Mouse (Mus musculus) brown adipose tissue, adult 24 weeks (tissue): ENCODE data around the gene Soga3. TPM values are rescaled to one million over a fixed set of nuclear protein-coding genes. Genes with fewer than 3 reads are reported as not detected.

Experiments used
- H3K27ac ChIP-seq: fragments of 200-500 bp; replicated peaks from 2 replicates; pipeline ENCODE4 v1.5.1; 2012; ENCODE audit warnings: low read depth, mild to moderate bottlenecking, low read length
- H3K4me1 ChIP-seq: fragments of 200-500 bp; 2 replicates; pipeline ENCODE4 v1.6.1; 2012; ENCODE audit warnings: low read length, mixed read lengths; ENCODE audit not compliant: control insufficient read depth, insufficient read depth, insufficient read length
- H3K4me3 ChIP-seq: fragments of 200-500 bp; 2 replicates; pipeline ENCODE4 v1.5.1; 2012; ENCODE audit warnings: low read depth, mild to moderate bottlenecking, low read length, moderate library complexity; ENCODE audit not compliant: insufficient read depth
- polyA plus RNA-seq: library from polyadenylated mRNA; stranded (reverse); fragments of >200 nt; gene quantifications from 2 replicates; pipeline ENCODE4 v1.2.4, GENCODE M21; 2012; ENCODE audit not compliant: missing spikeins, insufficient read depth, insufficient read length

Soga3 gene
- not detected in 2 replicates for polyA plus RNA-seq

DNA sequence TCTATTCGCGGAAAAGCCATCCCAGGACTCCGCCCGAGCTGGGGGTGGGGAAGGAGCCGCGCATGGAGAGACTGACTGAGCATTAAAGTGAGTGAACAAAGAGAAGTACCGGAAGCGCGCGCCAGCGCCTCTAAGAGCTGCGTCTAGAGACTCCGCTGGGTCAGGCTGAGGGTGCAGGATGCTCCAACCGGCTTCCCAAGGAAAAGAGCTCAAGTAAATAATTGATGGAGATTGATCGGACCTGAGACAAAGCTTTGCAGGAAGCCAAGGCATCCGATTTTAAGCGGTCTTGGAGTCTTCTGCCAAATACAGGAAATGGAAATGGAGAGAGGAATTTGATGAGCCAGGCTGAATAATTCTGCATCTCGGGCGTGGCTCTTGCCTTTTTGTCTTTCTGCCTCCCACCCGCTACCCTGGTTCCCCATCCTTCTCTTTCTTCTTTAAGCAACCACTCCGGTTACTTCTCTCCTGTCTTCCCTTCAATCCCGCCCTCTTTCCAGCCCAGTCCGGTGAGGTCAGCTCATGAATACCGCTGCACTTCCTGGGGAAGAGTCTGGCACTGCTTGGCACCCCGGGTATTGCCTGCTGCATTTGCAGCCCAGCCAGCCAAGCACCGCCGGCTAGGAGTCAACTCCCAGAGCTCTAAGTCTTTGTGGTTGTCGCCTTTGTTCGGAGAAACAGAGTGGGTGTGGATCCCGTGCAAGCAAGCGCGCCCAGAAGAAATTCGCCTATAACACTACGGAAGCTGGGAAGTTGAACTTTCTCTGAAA is at the start of gene Soga3:
Gene Soga3, plus strand, starts transcription at position 274 of the 770 bp plus-strand sequence.
- Histone ChIP-seq H3K27ac (no peak within 1 kb of the TSS), H3K4me3 (no peak within 1 kb of the TSS), H3K4me1 (no peaks in the 10 kb centered on the region; the same call in 1 of the 2 replicates)

- no peak overlapping the region for H3K4me3 ChIP-seq
- no peak overlapping the region for H3K27ac ChIP-seq
These were observed 36.7 kb upstream of the Soga3 start for GRCm38 (mm10) chr10:29106962-29107361.

DNA sequence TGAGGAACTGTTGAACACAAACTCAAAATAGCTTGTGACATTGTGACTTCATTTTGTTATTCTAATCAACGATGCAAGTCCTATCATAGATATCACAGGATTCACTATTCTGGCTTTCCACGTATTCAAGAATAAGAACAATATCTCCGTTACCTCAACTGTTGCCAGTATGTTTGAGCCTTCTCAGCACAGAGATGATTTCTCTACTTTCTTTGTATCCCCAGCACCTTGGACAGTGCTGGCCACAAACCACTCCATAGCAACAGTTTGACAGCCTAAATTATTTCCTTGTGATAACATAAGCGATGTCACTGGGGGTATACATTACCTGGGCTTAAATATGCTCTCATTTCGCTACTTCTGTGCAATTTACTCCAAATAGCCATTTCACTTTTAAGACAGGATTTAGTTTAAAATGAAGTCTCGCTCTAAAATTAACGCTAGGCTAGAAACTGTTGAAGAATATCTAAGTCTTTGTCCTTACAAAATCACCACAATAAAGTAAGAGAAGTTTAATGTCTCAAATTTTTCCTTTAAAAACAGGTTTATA is 1.0 kb upstream of the Soga3 start:
- no peak overlapping the region for H3K4me3 ChIP-seq
- no peak overlapping the region for H3K27ac ChIP-seq
- no peaks in the 10 kb centered on the region; the same call in 1 of the 2 replicates for H3K4me1 ChIP-seq

More at GRCm38 (mm10) chr10:29106962-29107361, 36.7 kb upstream of the Soga3 start:
- no peaks in the 10 kb centered on the region for H3K4me1 ChIP-seq

- H3K4me1 ChIP-seq = no peaks in the 10 kb centered on the region; the same call in 1 of the 2 replicates
- H3K27ac ChIP-seq = no peak overlapping the region
- no peak overlapping the region for H3K4me3 ChIP-seq
These were observed 1.2 kb downstream of the Soga3 start for GRCm38 (mm10) chr10:29144612-29145405.

GRCm38 (mm10) chr10:29146198-29146857 is 2.7 kb downstream of the Soga3 start:
- no peak overlapping the region for H3K27ac ChIP-seq
- peak overlapping the region; percentile 37 for H3K4me3 ChIP-seq
- H3K4me1 ChIP-seq = no peaks in the 10 kb centered on the region; the same call in 1 of the 2 replicates

GRCm38 (mm10) chr10:29146858-29147640 is 3.4 kb downstream of the Soga3 start:
- no peak overlapping the region for H3K27ac ChIP-seq
- H3K4me3 ChIP-seq = peak overlapping the region; percentile 37
- H3K4me1 ChIP-seq = no peaks in the 10 kb centered on the region; the same call in 1 of the 2 replicates

DNA sequence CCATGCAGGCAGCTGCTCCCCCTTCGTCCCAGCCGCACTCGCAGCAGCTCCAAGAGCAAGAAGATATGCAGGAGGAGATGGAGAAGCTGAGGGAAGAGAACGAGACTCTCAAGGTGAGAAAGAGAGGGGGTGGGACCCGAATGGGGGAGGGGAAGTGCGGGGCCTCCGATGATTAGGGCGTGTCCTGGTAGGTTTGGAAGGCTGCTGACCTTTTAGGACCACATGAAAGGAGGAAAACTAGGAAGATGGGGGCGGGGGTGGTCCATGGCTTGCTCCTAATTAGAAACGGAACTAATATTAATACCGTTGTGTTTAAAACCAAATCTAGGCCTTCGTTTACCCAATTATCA is 4.0 kb downstream of the Soga3 start:
- Histone ChIP-seq H3K4me1 (no peaks in the 10 kb centered on the region; the same call in 1 of the 2 replicates), H3K27ac (no peak overlapping the region), H3K4me3 (0 out of 2 replicates have a peak overlapping the region, but pooled peaks have one; percentile 37)

GRCm38 (mm10) chr10:29148076-29148475 is 4.4 kb downstream of the Soga3 start:
- no peak overlapping the region for H3K4me3 ChIP-seq
- H3K27ac ChIP-seq = no peak overlapping the region
- no peaks in the 10 kb centered on the region; the same call in 1 of the 2 replicates for H3K4me1 ChIP-seq

DNA sequence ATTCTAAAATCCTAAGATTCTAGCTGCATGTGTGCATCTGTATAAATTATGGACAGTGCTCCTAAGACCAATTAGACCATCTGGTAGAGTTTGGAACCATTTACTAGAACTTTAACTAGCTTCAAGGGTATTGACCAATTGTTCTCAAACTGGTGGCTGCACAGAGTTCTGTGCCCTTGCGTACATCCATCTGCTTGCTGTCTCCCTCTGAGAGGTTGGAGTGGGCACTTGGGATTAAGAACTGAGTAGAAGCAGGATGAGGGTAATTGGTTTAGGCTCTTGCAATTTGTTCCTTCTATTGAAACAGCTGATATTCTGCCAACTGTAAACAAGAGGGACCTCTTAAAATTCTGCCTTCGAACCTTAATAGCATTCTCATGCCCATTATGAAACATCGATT is 11.7 kb downstream of the Soga3 start:
- Histone ChIP-seq H3K4me1 (no peaks in the 10 kb centered on the region), H3K4me3 (no peak overlapping the region), H3K27ac (no peak overlapping the region)

DNA sequence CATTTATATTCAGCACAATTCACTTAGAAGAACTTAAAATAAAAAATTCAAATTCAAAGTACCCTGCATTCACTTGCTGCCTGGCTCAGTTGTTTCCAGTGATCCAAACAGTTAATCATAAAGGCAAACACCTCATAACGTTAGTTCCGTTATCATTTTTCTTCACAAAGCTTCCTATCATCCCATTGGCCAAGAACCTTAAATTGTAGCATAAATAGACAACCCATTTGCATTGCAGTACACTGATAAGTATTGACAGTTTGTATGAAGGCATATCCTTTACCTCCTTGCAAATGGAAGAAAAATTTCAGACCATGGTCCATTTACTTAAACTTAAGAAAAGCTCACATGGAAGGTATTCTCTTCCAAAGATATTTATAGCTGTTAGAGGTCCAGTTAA is 18.0 kb downstream of the Soga3 start:
- no peak overlapping the region for H3K4me3 ChIP-seq
- no peak overlapping the region for H3K27ac ChIP-seq
- H3K4me1 ChIP-seq = no peaks in the 10 kb centered on the region

- Histone ChIP-seq H3K4me3 (no peak overlapping the region), H3K4me1 (no peaks in the 10 kb centered on the region), H3K27ac (no peak overlapping the region)
These were observed 30.1 kb downstream of the Soga3 start for GRCm38 (mm10) chr10:29173778-29174177.

DNA sequence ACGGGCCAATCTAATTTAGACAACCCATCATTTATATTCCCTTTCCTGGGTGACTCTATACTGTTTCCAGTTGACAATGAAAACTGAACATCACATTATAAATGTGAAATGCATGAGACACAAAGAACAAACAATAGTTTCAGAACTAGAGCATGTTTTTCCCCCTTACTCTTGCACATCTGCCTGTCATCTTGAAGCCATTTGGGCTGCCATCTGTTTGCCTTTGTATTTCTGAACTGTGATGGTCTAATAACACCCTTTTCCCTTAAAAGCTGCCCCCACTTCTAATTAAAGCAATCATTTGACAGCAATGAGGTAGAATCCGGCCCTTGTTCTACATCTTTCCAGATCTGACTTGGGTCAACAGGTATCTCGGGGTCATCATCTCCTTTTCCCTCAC is 32.0 kb downstream of the Soga3 start:
- Histone ChIP-seq H3K27ac (no peak overlapping the region), H3K4me3 (no peak overlapping the region), H3K4me1 (no peaks in the 10 kb centered on the region)

GRCm38 (mm10) chr10:29176881-29177280 is 33.2 kb downstream of the Soga3 start:
- no peaks in the 10 kb centered on the region for H3K4me1 ChIP-seq
- H3K27ac ChIP-seq = no peak overlapping the region
- no peak overlapping the region for H3K4me3 ChIP-seq

- no peak overlapping the region for H3K4me3 ChIP-seq
- no peaks in the 10 kb centered on the region for H3K4me1 ChIP-seq
- H3K27ac ChIP-seq = no peak overlapping the region
These were observed 34.4 kb downstream of the Soga3 start for GRCm38 (mm10) chr10:29178003-29178402.
